Mouse (Mus musculus) megakaryocyte-erythroid progenitor cell, adult 5-6 weeks (primary cell): Measurements from ENCODE around the gene Cntf. TPM values are rescaled to one million over a fixed set of nuclear protein-coding genes. Genes with fewer than 3 reads are reported as not detected.
"Not testable (repeated sequence)": the region's sequence is repeated elsewhere in the genome, so short reads cannot be mapped to it uniquely, and the experiment has no call there.

Experiments
- ATAC-seq: replicated peaks from 2 replicates; pipeline ENCODE4 v1.8.0; 2016; ENCODE audit warnings: mild to moderate bottlenecking, inconsistent platforms; ENCODE audit not compliant: severe bottlenecking, poor library complexity, low FRiP score, low TSS enrichment
- total RNA-seq, 2 experiments: library from RNA; stranded (forward) in 1 of 2; stranded (reverse) in 1 of 2; fragments of 200-1000, 215-1000 nt in 1 of 2; fragments of >200 nt in 1 of 2; fragmentation: Nextera tagmentation in 1 of 2; gene quantifications; 2 replicates each; pipeline ENCODE4 v1.2.3; 2014 to 2017

Cntf gene
- total RNA-seq, 2 experiments from 2014 or later, result 1.3 to 13.5 TPM

DNA sequence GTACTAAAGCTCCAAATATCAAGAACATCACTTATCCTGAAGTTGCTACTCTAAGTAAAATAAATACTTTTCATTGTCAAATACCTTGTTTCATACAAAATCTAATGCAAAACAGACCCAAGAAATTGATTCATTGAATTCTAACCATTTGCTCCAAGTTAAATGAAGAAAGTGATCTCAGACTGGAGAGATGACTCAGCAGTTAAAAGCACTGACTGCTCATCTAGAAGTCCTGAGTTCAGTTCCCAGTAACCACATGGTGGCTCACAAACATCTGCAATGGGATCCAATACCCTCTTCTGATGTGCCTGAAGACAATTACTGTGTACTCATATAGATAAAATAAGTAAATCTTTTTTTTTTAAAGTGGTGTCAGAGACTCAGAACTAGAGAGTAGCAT, 15.0 kb upstream of the Cntf start:
- no peak for ATAC-seq

DNA sequence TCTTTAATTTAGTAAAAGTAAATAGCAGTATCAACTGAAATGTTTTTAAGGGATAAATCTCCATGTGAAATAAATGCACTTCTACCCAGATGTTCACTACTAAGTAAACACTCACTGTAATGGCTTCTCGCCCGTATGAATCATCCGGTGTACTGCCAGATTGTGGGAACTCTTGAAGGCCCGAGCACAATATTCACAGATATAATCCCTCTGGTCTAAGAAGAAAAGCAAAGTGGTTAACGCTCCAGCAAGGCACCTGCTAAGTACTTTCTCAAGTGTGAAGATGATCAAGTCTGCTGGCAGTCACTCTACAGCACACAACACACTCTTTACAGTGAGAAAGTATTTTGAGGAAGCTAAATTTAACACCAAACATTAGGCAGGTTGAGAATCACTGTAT, 5.5 kb upstream of the Cntf start:
- ATAC-seq, result no peak

DNA sequence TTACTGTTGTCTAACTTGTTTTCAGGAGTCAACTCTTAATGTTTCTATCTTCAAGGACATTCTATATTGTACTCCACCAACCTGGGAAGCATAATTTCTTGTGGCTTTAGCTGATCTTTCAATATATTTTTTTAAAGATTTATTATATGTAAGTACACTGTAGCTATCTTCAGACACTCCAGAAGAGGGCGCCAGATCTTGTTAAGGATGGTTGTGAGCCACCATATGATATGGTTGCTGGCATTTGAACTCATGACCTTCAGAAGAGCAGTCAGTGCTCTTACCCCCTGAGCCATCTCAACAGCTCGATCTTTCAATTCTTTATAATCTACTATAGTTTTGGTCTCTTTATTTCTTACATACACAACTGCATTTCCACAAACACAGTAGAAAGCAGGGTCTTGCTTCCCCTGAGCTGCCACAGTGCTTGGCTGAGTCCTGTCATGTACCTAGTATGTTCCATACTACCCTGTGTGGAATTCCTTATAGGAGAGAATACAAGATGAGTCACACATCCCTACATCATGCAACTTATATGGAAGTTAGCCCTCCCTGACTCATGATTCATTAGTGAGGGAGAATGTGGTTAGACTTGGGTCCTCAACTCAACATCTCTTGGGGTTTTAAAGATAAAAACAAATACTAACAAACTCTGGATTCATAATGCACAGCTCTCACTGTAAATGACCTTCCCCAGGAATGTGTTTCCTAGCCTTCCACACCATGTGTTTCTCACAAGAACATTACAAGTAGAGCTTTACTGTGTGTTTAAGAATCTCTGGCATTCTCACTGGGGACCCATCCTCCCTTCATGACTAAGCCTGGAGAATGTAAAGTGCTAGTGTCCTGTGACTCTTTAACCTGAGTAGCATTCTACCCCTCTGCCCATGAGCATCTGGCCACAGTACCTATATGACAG, 3.0 kb downstream of the Cntf start:
- ATAC-seq, result no peak

DNA sequence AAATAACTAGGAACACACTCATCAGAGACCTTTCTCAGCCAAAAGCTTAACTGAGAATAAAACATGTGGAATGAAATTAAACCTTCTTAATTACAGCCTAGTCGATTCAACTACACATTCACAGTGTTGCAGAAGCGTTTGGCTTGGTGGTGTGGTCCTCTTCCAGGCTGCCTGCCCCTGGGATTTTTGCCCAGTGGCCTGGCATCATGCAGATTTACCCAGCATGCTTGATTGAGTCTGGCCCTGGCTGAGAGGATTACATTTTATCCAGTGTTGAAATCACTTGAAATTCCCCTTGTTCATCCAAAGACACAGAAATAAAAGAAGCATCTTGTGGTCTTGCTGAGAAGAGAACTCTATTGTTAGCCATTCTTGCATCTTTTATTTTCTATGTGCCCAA, 5.8 kb downstream of the Cntf start:
- no peak for ATAC-seq

DNA sequence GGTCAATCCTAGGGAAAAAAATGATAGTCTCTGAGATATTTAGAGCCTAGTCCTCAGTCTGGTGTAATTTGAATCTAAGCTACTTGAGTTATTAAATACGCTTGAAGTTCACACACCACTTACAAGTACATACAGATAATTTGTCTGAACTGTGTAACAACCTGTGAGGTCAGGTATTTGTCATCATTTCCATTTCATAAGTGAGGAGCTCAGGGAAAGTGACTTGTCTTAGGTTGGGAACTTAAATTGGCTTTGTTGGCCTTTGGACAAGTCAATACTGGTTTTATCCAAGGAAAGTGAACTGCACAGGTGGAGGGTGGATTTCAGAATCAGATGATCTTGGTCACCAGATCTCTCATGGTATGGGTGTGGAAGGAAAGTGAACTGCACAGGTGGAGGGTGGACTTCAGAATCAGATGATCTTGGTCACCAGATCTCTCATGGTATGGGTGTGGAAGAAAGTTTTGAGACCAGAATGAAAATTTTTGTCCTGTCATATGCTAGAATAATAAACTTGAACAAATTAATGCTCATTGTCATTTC, 6.4 kb downstream of the Cntf start:
- no peak for ATAC-seq

DNA sequence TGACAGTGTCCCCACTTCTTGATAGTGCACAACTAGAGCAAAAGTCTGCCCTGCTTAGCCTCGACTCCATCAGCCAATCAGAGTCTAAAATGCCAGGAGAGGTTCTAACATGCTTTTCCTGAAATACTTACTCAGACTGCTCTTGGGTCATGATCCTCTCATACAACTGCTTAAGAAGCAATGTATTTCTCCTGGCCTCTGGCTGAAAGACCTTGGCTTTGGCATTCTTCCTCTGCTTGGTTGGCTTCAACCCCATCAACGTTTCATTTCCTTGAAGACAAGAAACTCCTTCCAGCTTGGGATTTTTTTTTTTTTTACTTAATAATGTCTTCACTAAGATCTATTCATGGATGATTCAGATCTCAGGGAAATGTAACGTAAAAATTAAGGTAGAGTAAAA, 9.1 kb downstream of the Cntf start:
- no peak for ATAC-seq

DNA sequence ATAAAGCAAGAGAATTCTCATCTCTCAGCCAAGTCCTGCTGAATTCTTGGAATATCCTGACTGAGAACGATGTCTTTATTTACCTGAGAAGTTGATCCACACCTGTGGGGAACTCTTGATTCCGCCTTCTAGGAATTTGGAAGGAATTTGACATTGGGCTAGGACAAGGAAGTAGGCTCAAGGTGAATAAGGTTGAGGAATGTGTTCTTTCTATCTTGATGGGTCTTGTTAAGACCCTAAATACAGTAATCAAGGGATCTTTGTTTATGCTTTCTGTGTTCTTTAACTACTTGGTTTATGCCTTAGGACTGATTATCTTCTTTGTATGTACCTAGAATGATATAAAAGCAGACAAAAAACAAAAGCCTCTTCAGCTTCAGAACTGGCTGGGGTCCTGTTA, 33.5 kb downstream of the Cntf start:
- no peak for ATAC-seq

DNA sequence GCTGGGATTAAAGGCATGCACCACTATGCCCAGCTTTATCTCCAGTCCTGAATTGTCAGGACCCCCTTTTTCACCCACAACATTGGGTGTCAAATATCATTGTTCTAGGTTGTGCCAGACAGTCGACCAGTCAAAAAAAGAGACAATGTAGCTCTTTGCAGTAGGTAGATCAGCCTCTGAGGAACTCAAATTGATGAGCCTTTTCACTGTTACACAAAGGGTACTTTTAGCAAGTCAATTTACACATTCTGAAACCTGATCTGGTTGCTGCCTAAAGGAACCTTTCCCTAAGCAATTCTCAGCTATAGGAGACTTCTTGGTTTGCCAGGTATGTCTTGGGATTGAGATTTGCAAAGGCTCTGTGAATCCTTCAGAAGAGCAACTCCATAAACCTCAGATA, 34.4 kb downstream of the Cntf start:
- no peak for ATAC-seq

DNA sequence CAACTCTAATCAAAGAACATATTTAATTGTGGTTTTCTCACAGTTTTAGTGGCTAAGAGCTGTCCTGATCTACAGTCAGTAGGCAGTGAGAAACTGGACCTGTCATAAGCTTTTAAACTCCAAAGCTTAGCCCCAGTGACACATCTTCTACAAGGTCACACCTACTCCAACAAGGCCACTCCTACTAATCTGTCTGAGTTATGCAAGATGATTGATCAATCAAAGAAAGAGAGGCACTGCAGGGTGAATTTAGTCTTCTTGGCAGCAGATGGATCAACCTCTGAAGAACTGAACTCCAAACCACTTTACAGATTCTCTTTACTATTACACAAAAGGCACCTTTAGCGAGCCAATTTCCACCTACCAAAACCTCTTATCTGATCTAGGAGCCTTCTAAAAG, 39.6 kb downstream of the Cntf start:
- no peak for ATAC-seq

DNA sequence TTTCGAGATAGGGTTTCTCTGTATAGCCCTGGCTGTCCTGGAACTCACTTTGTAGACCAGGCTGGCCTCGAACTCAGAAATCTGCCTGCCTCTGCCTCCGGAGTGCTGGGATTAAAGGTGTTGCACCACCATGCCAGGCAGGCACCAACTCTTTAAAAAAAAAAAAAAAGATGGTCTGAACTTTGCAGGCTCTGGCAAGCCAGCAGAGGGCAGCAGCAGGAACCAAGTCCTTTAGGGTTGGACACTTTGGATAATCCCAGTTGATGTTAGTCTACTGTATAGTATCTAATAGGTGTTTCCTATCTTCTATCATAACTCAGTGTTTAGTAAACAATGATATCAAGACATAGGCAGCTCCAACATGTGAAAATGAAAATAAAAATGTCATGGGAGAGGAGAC, 43.1 kb downstream of the Cntf start:
- no peak for ATAC-seq

DNA sequence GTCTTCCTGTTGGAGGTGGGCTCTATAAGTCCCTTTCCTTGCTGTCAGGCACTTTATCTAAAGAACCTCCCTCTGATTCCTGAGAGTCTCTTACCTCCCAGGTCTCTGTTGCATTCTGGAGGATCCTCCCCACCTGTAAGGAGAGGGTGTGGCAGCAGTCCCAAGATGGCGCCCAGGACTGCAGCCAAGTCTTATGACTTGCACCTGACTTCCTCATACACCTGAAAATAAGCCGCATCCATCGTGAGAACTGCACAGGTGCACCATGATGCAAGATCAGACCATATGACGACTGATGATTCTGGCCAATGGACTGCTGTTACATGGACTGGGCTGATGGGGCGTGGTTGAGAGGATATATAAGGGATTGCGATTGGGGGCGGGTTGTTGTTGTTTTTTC, 43.8 kb downstream of the Cntf start:
- not testable (repeated sequence) for ATAC-seq

DNA sequence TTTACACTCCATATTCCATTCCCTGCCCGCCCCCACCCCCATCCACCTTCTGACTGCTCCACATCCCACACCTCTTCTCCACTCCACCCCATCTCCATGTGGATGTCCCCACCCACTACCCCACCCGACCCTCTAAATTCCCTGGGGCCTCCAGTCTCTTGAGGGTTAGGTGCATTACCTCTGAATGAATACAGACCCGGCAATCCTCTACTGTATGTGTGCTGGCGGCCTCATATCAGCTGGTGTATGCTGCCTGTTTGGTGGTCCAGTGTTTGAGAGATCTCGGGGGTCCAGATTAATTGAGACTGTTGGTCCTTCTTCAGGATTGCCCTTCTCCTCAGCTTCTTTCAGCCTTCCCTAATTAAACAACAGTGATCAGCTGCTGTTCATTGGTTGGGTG, 44.5 kb downstream of the Cntf start:
- ATAC-seq, result not testable (repeated sequence)

DNA sequence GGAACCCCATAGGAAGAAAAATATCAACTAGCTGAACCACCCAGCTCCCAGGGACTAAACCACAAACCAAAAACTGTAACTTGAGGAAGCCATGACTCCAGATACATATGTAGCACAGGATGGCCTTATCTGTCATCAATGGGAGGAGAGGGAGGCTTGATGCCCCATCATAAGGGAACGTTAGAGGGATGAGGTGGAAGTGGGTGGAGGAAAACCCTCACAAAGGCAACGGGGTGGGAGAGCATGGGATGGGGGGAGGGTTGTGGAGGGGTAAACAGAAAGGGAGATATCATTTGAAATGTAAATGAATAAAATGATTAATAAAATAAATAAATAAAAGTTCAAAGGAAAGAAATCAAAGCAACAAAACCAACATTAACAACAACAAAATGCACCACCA, 45.0 kb downstream of the Cntf start:
- ATAC-seq, result no peak

DNA sequence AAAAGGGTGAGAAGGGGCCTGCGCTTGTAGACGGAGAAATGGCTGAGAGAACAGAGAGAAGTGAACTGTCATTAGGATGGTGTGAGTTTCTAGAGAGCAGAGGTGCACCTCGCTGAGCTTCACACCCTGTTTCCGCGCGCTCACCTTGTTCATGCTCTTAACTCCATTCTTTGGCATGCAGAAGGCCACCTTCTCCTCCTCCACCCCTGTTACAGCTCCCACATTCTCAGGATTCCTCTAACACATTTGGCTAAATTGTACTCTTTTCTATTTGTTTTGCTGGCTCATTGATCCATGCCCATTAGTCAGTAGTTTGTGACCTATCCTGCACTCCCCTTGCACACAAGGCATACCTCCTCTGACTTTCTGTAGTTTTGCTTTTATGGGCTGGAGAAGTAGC, 46.2 kb downstream of the Cntf start:
- ATAC-seq, result no peak

Other genes with a start within 250 kb of the Cntf start
- 52.2 and 72.8 TPM in 2 replicates for gene Fam111a, start 219.9 kb downstream of the Cntf start, total RNA-seq (2014; fragmentation: Nextera tagmentation)
- gene Fam111a, start 219.9 kb downstream of the Cntf start, total RNA-seq (2017), result 118 and 128 TPM in 2 replicates
- not detected in 2 replicates for gene Gm4952, start 165.7 kb downstream of the Cntf start, total RNA-seq (2014; fragmentation: Nextera tagmentation)
- not detected in 2 replicates for gene Gm4952, start 165.7 kb downstream of the Cntf start, total RNA-seq (2017)
- not detected in 2 replicates for gene Glyat, start 132.3 kb downstream of the Cntf start, total RNA-seq (2014; fragmentation: Nextera tagmentation)
- gene Glyat, start 132.3 kb downstream of the Cntf start, total RNA-seq (2017), result not detected in 2 replicates
- gene Olfr1442, start 95.2 kb downstream of the Cntf start, total RNA-seq (2014; fragmentation: Nextera tagmentation), result not detected in 2 replicates
- gene Olfr1442, start 95.2 kb downstream of the Cntf start, total RNA-seq (2017), result not detected in 2 replicates
- not detected in 2 replicates for gene Olfr1443, start 87.5 kb downstream of the Cntf start, total RNA-seq (2014; fragmentation: Nextera tagmentation)
- not detected in 2 replicates for gene Olfr1443, start 87.5 kb downstream of the Cntf start, total RNA-seq (2017)
- gene Keg1, start 69.8 kb downstream of the Cntf start, total RNA-seq (2014; fragmentation: Nextera tagmentation), result not detected in 2 replicates
- gene Keg1, start 69.8 kb downstream of the Cntf start, total RNA-seq (2017), result not detected in 2 replicates
- 62.4 and 66.6 TPM in 2 replicates for gene Zfp91, start 30.5 kb upstream of the Cntf start, total RNA-seq (2014; fragmentation: Nextera tagmentation)
- 105 and 123 TPM in 2 replicates for gene Zfp91, start 30.5 kb upstream of the Cntf start, total RNA-seq (2017)
- gene Lpxn, start 30.6 kb upstream of the Cntf start, total RNA-seq (2014; fragmentation: Nextera tagmentation), result 0.50 and 0.64 TPM in 2 replicates
- 0.80 and 3.6 TPM in 2 replicates for gene Lpxn, start 30.6 kb upstream of the Cntf start, total RNA-seq (2017)
- gene Gm5244, start 81.0 kb upstream of the Cntf start, total RNA-seq (2014; fragmentation: Nextera tagmentation), result not detected in 2 replicates
- not detected in 2 replicates for gene Gm5244, start 81.0 kb upstream of the Cntf start, total RNA-seq (2017)
- not detected in 2 replicates for gene Olfr1444, start 91.7 kb upstream of the Cntf start, total RNA-seq (2014; fragmentation: Nextera tagmentation)
- not detected in 2 replicates for gene Olfr1444, start 91.7 kb upstream of the Cntf start, total RNA-seq (2017)
- not detected in 2 replicates for gene Olfr1445, start 118.2 kb upstream of the Cntf start, total RNA-seq (2014; fragmentation: Nextera tagmentation)
- gene Olfr1445, start 118.2 kb upstream of the Cntf start, total RNA-seq (2017), result not detected in 2 replicates
- not detected in 2 replicates for gene Olfr1446, start 127.9 kb upstream of the Cntf start, total RNA-seq (2014; fragmentation: Nextera tagmentation)
- not detected in 2 replicates for gene Olfr1446, start 127.9 kb upstream of the Cntf start, total RNA-seq (2017)
- gene Olfr1447, start 138.1 kb upstream of the Cntf start, total RNA-seq (2014; fragmentation: Nextera tagmentation), result not detected in 2 replicates
- gene Olfr1447, start 138.1 kb upstream of the Cntf start, total RNA-seq (2017), result not detected in 2 replicates
- gene Olfr1448, start 158.8 kb upstream of the Cntf start, total RNA-seq (2014; fragmentation: Nextera tagmentation), result not detected in 2 replicates
- gene Olfr1448, start 158.8 kb upstream of the Cntf start, total RNA-seq (2017), result not detected in 2 replicates
- gene Olfr1449, start 165.2 kb upstream of the Cntf start, total RNA-seq (2014; fragmentation: Nextera tagmentation), result not detected in 2 replicates
- not detected in 2 replicates for gene Olfr1449, start 165.2 kb upstream of the Cntf start, total RNA-seq (2017)
- gene Olfr1450, start 184.6 kb upstream of the Cntf start, total RNA-seq (2014; fragmentation: Nextera tagmentation), result not detected in 2 replicates
- not detected in 2 replicates for gene Olfr1450, start 184.6 kb upstream of the Cntf start, total RNA-seq (2017)
- not detected in 2 replicates for gene Olfr1451, start 229.4 kb upstream of the Cntf start, total RNA-seq (2014; fragmentation: Nextera tagmentation)
- not detected in 2 replicates for gene Olfr1451, start 229.4 kb upstream of the Cntf start, total RNA-seq (2017)